Mouse (Mus musculus): ENCODE data around the gene Gjd3. TPM values are rescaled to one million over a fixed set of nuclear protein-coding genes. Genes with fewer than 3 reads are reported as not detected.
A peak's percentile ranks its signal among the peaks of the same experiment; 100 is the strongest.

Gjd3 gene
- polyA plus RNA-seq, 1 experiment: not detected

DNA sequence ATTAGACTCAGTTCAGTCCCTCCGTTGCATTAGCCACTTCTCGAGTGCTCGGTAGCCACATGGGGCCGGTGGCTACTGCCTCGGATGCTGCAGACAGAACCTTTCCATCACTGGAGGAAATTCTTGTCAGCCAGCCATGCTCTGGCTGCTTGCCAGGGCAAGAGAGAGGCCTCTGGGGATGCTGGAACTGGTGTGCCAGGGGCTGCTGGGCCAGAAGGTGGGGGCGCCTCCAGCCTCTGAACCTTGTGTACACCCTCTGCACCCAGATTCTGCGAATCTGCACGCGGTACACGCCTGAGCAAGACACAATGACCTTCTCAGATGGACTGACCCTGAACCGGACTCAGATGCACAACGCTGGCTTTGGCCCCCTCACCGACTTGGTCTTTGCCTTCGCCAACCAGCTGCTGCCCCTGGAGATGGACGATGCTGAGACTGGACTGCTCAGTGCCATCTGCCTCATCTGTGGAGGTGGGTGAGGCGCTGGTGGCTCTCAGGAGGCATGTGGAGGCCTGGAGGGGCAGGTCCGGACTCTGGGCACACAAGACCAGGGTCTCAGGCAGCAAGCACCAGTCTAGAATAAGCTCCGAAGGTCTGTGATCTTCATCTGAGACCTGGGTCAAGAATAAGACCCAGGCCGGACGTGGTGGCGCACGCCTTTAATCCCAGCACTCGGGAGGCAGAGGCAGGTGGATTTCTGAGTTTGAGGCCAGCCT is 11.3 kb downstream of the Gjd3 start:
- Histone ChIP-seq H3K9ac (ENCODE audit: low read depth, poor library complexity, severe bottlenecking) (no peak overlapping the region), H3K27ac (ENCODE audit: insufficient read depth, low read length) (peak overlapping the region; percentile 7; the same call in 1 of the 2 replicates), H3K9me3 (replicated peaks; ENCODE audit: control insufficient read depth, insufficient read depth, low read length, poor library complexity, severe bottlenecking) (no peaks in the 10 kb centered on the region), H3K36me3 (ENCODE audit: control insufficient read depth, insufficient read depth, low read length, poor library complexity, severe bottlenecking) (peaks cover 53% of the 10 kb centered on the region), H3K27me3 (ENCODE audit: control insufficient read depth, insufficient read depth, low read length, poor library complexity, severe bottlenecking) (no peaks in the 10 kb centered on the region), H3K4me1 (ENCODE audit: control insufficient read depth, insufficient read depth, low read length) (peaks cover 14% of the 10 kb centered on the region), H3K4me3 (ENCODE audit: low read depth, low read length) (no peak overlapping the region)
- TF ChIP-seq CTCF (IDR thresholded peaks at IDR 0.05; ENCODE audit: low read depth, low read length) (no peak), POLR2A (IDR thresholded peaks at IDR 0.05; ENCODE audit: insufficient read depth, low read length) (no peak), EP300 (IDR thresholded peaks at IDR 0.05; ENCODE audit: insufficient read depth, low read depth, low read length) (no peak)

DNA sequence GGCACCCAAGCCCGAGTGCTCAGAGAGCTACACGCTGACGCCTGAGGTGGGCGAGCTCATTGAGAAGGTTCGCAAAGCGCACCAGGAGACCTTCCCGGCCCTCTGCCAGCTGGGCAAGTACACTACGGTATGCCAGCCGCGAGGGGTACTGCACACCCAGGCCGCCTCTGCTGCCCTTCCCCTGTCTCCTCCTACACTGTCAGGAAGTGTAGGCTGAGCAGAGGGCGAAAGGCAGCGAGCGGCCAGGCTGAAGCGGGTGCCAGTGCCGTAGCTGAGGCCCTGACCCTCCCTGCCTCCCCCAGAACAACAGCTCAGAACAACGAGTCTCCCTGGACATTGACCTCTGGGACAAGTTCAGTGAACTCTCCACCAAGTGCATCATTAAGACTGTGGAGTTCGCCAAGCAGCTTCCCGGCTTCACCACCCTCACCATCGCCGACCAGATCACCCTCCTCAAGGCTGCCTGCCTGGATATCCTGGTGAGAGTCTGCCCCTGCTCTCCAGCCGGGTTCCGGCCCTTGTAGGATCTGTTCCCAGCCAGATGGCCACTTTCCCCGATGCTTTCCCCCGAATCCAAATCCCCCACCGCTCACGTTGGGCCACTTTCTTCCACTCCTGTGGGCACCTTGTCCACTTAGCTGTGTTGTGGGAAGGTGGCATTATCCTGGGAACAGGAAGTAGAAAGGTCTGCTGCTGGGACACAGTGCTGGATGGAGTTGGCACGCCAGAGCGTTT is 12.5 kb downstream of the Gjd3 start:
- H3K27ac ChIP-seq (ENCODE audit: insufficient read depth, low read length): no peak overlapping the region
- peaks cover 53% of the 10 kb centered on the region for H3K36me3 ChIP-seq (ENCODE audit: control insufficient read depth, insufficient read depth, low read length, poor library complexity, severe bottlenecking)
- no peak overlapping the region for H3K9ac ChIP-seq (ENCODE audit: low read depth, poor library complexity, severe bottlenecking)
- H3K27me3 ChIP-seq (ENCODE audit: control insufficient read depth, insufficient read depth, low read length, poor library complexity, severe bottlenecking): no peaks in the 10 kb centered on the region
- no peak overlapping the region for H3K4me3 ChIP-seq (ENCODE audit: low read depth, low read length)
- peaks cover 17% of the 10 kb centered on the region for H3K4me1 ChIP-seq (ENCODE audit: control insufficient read depth, insufficient read depth, low read length)
- TF ChIP-seq CTCF (IDR thresholded peaks at IDR 0.05; ENCODE audit: low read depth, low read length) (no peak), POLR2A (IDR thresholded peaks at IDR 0.05; ENCODE audit: insufficient read depth, low read length) (no peak), EP300 (IDR thresholded peaks at IDR 0.05; ENCODE audit: insufficient read depth, low read depth, low read length) (no peak)
- no peaks in the 10 kb centered on the region for H3K9me3 ChIP-seq (replicated peaks; ENCODE audit: control insufficient read depth, insufficient read depth, low read length, poor library complexity, severe bottlenecking)

DNA sequence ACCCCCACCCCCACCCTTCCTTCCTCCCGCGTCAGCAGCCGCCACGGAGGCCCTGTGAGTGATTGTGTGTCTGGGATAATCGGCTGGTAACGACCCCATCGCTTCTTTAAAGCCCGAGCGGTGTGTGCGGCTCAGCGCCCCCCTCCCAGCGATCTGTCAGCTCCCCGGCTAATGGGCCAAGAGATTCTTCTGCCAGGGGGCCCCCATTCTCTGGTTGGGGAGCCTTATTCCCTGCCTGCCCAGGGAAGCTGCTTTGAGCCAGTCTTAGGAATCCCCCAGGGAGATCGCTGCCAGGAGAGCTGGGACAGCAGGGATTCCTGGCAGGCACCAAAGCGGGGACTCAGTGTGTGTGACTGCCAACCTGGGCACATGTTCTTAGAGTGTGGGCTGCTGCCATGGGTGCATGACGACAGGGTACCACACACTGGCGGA is 13.3 kb downstream of the Gjd3 start:
- H3K9ac ChIP-seq (ENCODE audit: low read depth, poor library complexity, severe bottlenecking): no peak overlapping the region; the same call in 1 of the 2 replicates
- H3K4me1 ChIP-seq (ENCODE audit: control insufficient read depth, insufficient read depth, low read length): peaks cover 14% of the 10 kb centered on the region
- H3K9me3 ChIP-seq (replicated peaks; ENCODE audit: control insufficient read depth, insufficient read depth, low read length, poor library complexity, severe bottlenecking): no peaks in the 10 kb centered on the region
- no peak overlapping the region for H3K4me3 ChIP-seq (ENCODE audit: low read depth, low read length)
- no peaks in the 10 kb centered on the region for H3K27me3 ChIP-seq (ENCODE audit: control insufficient read depth, insufficient read depth, low read length, poor library complexity, severe bottlenecking)
- no peak for TF ChIP-seq POLR2A (IDR thresholded peaks at IDR 0.05; ENCODE audit: insufficient read depth, low read length)
- no peak for TF ChIP-seq EP300 (IDR thresholded peaks at IDR 0.05; ENCODE audit: insufficient read depth, low read depth, low read length)
- no peak for TF ChIP-seq CTCF (IDR thresholded peaks at IDR 0.05; ENCODE audit: low read depth, low read length)
- H3K27ac ChIP-seq (ENCODE audit: insufficient read depth, low read length): no peak overlapping the region
- H3K36me3 ChIP-seq (ENCODE audit: control insufficient read depth, insufficient read depth, low read length, poor library complexity, severe bottlenecking): peaks cover 53% of the 10 kb centered on the region

DNA sequence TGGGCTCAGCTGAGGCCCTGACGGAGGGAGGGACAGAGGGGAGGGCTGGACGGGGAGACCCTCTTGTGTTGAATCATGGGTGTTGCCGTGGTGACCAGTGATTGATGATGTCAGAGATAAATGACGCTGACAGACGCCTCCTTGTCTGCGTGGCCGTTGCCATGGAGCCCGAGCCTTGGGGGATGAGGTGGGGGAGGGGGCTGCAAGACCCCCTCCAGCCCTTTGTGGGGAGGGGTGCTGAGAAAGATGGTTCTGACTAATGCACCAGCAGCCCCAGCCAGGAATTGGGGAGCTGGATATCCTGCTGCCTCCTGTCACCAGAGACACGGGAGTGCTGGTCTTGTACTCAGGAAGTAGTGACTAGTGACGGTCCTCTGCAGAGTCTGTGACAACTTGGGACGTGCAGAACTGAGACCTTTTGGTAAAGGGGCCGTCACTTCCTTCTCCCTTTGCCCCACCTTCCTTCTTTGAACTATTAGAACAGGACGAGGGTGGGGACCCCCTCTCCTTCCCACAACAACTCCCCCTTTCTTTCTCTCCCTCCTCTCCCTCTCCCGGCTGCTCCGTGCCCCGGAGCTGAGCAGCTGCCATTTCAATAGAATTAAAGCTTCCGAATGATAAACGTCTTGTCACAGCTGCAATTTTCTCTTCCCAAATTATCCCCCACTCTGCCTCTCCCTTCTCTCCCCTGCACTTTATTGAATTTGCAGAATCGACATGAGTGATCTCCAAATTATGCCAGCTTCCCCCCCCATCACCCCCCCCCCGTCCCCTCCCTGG is 13.9 kb downstream of the Gjd3 start:
- Histone ChIP-seq H3K4me1 (ENCODE audit: control insufficient read depth, insufficient read depth, low read length) (peaks cover 14% of the 10 kb centered on the region), H3K36me3 (ENCODE audit: control insufficient read depth, insufficient read depth, low read length, poor library complexity, severe bottlenecking) (peaks cover 49% of the 10 kb centered on the region), H3K4me3 (ENCODE audit: low read depth, low read length) (no peak overlapping the region), H3K9me3 (replicated peaks; ENCODE audit: control insufficient read depth, insufficient read depth, low read length, poor library complexity, severe bottlenecking) (no peaks in the 10 kb centered on the region), H3K27ac (ENCODE audit: insufficient read depth, low read length) (no peak overlapping the region), H3K9ac (ENCODE audit: low read depth, poor library complexity, severe bottlenecking) (no peak overlapping the region; the same call in 1 of the 2 replicates), H3K27me3 (ENCODE audit: control insufficient read depth, insufficient read depth, low read length, poor library complexity, severe bottlenecking) (no peaks in the 10 kb centered on the region)
- TF ChIP-seq EP300 (IDR thresholded peaks at IDR 0.05; ENCODE audit: insufficient read depth, low read depth, low read length): no peak
- no peak for TF ChIP-seq POLR2A (IDR thresholded peaks at IDR 0.05; ENCODE audit: insufficient read depth, low read length)
- no peak for TF ChIP-seq CTCF (IDR thresholded peaks at IDR 0.05; ENCODE audit: low read depth, low read length)

DNA sequence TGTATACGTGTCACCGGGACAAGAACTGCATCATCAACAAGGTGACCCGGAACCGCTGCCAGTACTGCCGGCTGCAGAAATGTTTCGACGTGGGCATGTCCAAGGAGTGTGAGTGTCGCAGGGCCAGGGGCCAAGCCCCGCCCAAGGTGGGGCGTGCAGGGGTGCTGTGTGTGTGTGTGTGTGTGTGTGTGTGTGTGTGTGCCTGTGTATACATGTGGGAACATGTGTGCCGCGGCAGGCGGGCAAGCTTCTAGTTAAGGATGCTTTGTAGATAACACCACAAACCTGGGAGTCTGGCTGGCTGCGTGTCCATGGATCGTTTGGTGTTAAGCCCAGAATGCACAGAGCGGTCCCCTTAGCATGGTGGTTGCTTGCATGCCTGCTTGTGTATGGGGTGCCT is 14.7 kb downstream of the Gjd3 start:
- Histone ChIP-seq H3K4me3 (ENCODE audit: low read depth, low read length) (no peak overlapping the region), H3K4me1 (ENCODE audit: control insufficient read depth, insufficient read depth, low read length) (peaks cover 14% of the 10 kb centered on the region), H3K27me3 (ENCODE audit: control insufficient read depth, insufficient read depth, low read length, poor library complexity, severe bottlenecking) (no peaks in the 10 kb centered on the region), H3K9ac (ENCODE audit: low read depth, poor library complexity, severe bottlenecking) (no peak overlapping the region), H3K9me3 (replicated peaks; ENCODE audit: control insufficient read depth, insufficient read depth, low read length, poor library complexity, severe bottlenecking) (no peaks in the 10 kb centered on the region), H3K27ac (ENCODE audit: insufficient read depth, low read length) (no peak overlapping the region), H3K36me3 (ENCODE audit: control insufficient read depth, insufficient read depth, low read length, poor library complexity, severe bottlenecking) (peaks cover 41% of the 10 kb centered on the region)
- TF ChIP-seq POLR2A (IDR thresholded peaks at IDR 0.05; ENCODE audit: insufficient read depth, low read length): no peak
- TF ChIP-seq EP300 (IDR thresholded peaks at IDR 0.05; ENCODE audit: insufficient read depth, low read depth, low read length): no peak
- no peak for TF ChIP-seq CTCF (IDR thresholded peaks at IDR 0.05; ENCODE audit: low read depth, low read length)
